Mouse (Mus musculus): ENCODE measurements at regions not wholly inside any gene's neighbourhood (a gene's known extent, or its start where the extent isn't known, plus 50 kb on each side); places are given as distances from the start of the nearest gene placed in this dataset.

DNA sequence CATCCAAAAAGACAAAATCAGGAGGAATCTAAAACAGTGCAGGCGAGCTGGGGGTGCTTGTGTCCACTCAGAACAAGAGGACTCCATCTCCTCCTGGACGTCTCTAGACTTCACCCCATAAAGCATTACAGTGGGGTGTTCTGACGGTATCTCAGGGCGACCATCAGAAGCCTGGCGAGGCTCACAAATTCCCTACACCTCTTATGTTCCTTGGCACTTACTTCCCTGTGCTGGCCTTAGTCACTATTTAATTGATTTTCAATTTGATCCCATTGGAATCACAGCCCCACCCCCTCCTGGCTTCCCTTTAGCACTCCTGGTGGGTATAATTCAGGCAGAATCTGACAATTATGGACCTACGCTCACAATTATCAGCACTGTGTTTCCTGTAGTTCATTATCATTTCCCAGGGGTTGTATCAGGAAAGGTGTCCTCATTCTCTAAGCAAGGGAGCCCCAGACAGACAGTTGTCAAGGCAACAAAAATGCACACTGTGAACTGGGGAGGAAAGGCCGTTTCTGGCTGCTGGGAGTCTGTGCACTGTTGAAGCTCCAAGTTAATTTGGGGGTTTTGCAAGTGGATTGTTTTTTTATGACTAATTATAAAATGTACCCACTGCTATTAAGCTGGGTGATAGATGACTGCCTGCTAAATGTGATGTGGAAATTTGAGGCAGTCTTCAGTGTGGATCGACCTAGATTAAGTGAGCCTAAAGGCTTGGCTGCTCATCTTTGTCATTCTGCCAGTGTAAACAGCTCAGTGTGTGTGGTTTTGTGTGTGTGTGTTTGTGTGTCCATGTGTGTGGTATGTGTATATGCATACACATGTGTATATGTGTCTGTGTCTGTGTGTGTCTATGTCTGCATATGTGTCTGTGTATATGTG is 115.6 kb upstream of the Kcnj15 start:
- TF ChIP-seq POLR2A (IDR thresholded peaks at IDR 0.05; ENCODE audit: insufficient read depth, low read length) (no peak), EP300 (IDR thresholded peaks at IDR 0.05; ENCODE audit: insufficient read depth, low read depth, low read length) (no peak), CTCF (IDR thresholded peaks at IDR 0.05; ENCODE audit: low read depth, low read length) (no peak)
- 0 out of 2 replicates have a peak, but pooled peaks cover 2% of the 10 kb centered on the region for H3K9me3 ChIP-seq (replicated peaks; ENCODE audit: control insufficient read depth, insufficient read depth, low read length, poor library complexity, severe bottlenecking)
- no peaks in the 10 kb centered on the region for H3K27me3 ChIP-seq (ENCODE audit: control insufficient read depth, insufficient read depth, low read length, poor library complexity, severe bottlenecking)
- no peak overlapping the region for H3K27ac ChIP-seq (ENCODE audit: insufficient read depth, low read length)
- H3K4me1 ChIP-seq (ENCODE audit: control insufficient read depth, insufficient read depth, low read length): no peaks in the 10 kb centered on the region
- no peak overlapping the region for H3K4me3 ChIP-seq (ENCODE audit: low read depth, low read length)
- H3K36me3 ChIP-seq (ENCODE audit: control insufficient read depth, insufficient read depth, low read length, poor library complexity, severe bottlenecking): no peaks in the 10 kb centered on the region
- no peak overlapping the region for H3K9ac ChIP-seq (ENCODE audit: low read depth, poor library complexity, severe bottlenecking)

DNA sequence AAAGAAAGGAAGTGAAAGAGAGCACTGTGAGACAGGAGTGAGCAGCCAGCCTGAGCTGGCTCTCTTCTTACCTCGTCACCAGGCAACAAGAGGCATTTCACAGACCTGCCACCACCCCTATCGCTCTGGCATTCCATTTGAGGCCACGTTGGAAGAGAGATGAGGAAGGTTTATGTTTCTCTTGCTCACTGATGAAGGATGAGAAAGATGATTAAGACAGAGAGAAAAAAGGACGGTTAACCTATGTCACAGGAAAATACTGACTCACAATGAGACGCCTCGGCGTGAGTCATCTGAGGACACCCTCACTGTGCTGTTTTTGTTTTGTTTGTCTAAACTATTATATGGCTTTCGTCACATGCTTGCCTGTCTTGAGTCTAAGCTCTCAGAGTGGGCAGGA is 106.9 kb upstream of the Kcnj15 start:
- Histone ChIP-seq H3K9me3 (replicated peaks; ENCODE audit: control insufficient read depth, insufficient read depth, low read length, poor library complexity, severe bottlenecking) (no peaks in the 10 kb centered on the region), H3K27ac (ENCODE audit: insufficient read depth, low read length) (no peak overlapping the region), H3K36me3 (ENCODE audit: control insufficient read depth, insufficient read depth, low read length, poor library complexity, severe bottlenecking) (no peaks in the 10 kb centered on the region), H3K9ac (ENCODE audit: low read depth, poor library complexity, severe bottlenecking) (no peak overlapping the region), H3K27me3 (ENCODE audit: control insufficient read depth, insufficient read depth, low read length, poor library complexity, severe bottlenecking) (no peaks in the 10 kb centered on the region), H3K4me1 (ENCODE audit: control insufficient read depth, insufficient read depth, low read length) (no peaks in the 10 kb centered on the region), H3K4me3 (ENCODE audit: low read depth, low read length) (no peak overlapping the region)
- no peak for TF ChIP-seq EP300 (IDR thresholded peaks at IDR 0.05; ENCODE audit: insufficient read depth, low read depth, low read length)
- TF ChIP-seq CTCF (IDR thresholded peaks at IDR 0.05; ENCODE audit: low read depth, low read length): no peak
- TF ChIP-seq POLR2A (IDR thresholded peaks at IDR 0.05; ENCODE audit: insufficient read depth, low read length): no peak

DNA sequence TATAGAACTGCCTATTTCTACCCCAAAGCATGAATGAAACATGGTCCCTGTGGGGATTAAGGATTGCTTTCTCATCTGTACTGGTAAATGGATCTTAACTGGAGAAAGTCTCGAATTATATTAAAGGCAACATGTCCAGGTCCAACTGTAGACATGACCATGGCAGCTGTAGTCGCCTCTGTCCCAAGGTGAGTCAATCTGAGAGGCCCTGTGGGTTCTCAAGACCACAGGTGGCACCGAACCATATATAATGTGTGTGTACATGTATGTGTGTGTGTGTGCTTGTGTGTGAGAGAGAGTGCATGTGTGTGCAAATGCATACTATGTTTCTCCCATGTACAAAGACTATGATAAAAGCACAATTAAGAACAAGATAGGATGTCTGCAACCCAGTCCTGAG is 105.9 kb upstream of the Kcnj15 start:
- H3K9ac ChIP-seq (ENCODE audit: low read depth, poor library complexity, severe bottlenecking): no peak overlapping the region
- H3K9me3 ChIP-seq (replicated peaks; ENCODE audit: control insufficient read depth, insufficient read depth, low read length, poor library complexity, severe bottlenecking): no peaks in the 10 kb centered on the region
- TF ChIP-seq CTCF (IDR thresholded peaks at IDR 0.05; ENCODE audit: low read depth, low read length): no peak
- TF ChIP-seq EP300 (IDR thresholded peaks at IDR 0.05; ENCODE audit: insufficient read depth, low read depth, low read length): no peak
- no peak for TF ChIP-seq POLR2A (IDR thresholded peaks at IDR 0.05; ENCODE audit: insufficient read depth, low read length)
- no peak overlapping the region for H3K27ac ChIP-seq (ENCODE audit: insufficient read depth, low read length)
- no peaks in the 10 kb centered on the region for H3K36me3 ChIP-seq (ENCODE audit: control insufficient read depth, insufficient read depth, low read length, poor library complexity, severe bottlenecking)
- H3K4me1 ChIP-seq (ENCODE audit: control insufficient read depth, insufficient read depth, low read length): no peaks in the 10 kb centered on the region
- H3K27me3 ChIP-seq (ENCODE audit: control insufficient read depth, insufficient read depth, low read length, poor library complexity, severe bottlenecking): no peaks in the 10 kb centered on the region
- H3K4me3 ChIP-seq (ENCODE audit: low read depth, low read length): no peak overlapping the region

DNA sequence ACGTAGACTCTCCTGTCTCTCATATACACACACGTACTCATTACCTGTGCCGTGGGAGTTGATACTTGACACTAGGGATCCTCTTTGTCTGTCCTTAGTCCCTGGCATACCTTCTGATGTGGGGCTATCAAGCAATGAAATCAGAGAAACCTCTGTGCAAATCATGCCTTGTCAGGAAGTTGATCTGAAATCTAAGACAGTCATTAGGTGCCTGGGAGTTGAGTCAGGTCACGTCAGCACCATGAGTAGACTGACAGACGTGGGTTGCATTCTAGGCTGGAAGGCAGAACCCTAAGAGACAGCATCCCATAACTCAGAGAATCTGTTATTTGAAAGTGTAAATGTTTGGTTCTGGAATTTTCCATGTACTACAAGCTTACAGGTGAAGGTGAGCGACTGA is 105.4 kb upstream of the Kcnj15 start:
- Histone ChIP-seq H3K4me1 (ENCODE audit: control insufficient read depth, insufficient read depth, low read length) (no peaks in the 10 kb centered on the region), H3K4me3 (ENCODE audit: low read depth, low read length) (no peak overlapping the region), H3K9ac (ENCODE audit: low read depth, poor library complexity, severe bottlenecking) (no peak overlapping the region), H3K27ac (ENCODE audit: insufficient read depth, low read length) (no peak overlapping the region), H3K36me3 (ENCODE audit: control insufficient read depth, insufficient read depth, low read length, poor library complexity, severe bottlenecking) (no peaks in the 10 kb centered on the region), H3K27me3 (ENCODE audit: control insufficient read depth, insufficient read depth, low read length, poor library complexity, severe bottlenecking) (no peaks in the 10 kb centered on the region), H3K9me3 (replicated peaks; ENCODE audit: control insufficient read depth, insufficient read depth, low read length, poor library complexity, severe bottlenecking) (no peaks in the 10 kb centered on the region)
- TF ChIP-seq CTCF (IDR thresholded peaks at IDR 0.05; ENCODE audit: low read depth, low read length): no peak
- TF ChIP-seq EP300 (IDR thresholded peaks at IDR 0.05; ENCODE audit: insufficient read depth, low read depth, low read length): no peak
- TF ChIP-seq POLR2A (IDR thresholded peaks at IDR 0.05; ENCODE audit: insufficient read depth, low read length): no peak

DNA sequence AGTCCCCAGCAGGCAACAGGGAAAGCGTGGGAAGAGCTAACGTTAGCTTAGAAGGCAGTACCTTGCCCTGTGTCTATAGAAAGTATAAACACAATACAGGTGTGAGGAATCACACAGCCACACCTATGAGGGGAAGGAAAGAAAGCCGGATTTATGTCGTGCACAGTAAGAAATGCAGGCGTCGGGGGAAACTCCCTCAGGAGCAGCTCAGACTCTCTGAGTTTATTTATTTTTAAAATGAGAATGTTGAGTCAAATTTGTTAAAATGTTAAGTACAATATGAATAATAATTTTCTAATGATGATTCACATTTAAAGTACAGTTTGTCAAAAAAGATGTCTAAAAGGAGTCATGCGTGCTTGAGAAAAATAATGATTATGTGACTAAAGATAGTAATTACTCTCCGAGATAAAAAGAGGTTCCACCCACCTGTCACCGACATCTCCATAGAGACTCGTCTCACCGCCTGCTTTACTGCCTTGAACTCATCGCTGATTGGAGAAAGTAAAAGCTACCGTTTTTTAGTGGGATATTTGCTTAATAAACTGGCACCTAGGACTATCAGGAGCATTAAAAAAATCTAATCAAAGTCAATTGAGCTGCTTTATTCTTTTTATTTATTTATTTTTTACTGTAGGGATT is 104.5 kb upstream of the Kcnj15 start:
- Histone ChIP-seq H3K4me3 (ENCODE audit: low read depth, low read length) (no peak overlapping the region), H3K27ac (ENCODE audit: insufficient read depth, low read length) (no peak overlapping the region), H3K4me1 (ENCODE audit: control insufficient read depth, insufficient read depth, low read length) (no peaks in the 10 kb centered on the region), H3K9me3 (replicated peaks; ENCODE audit: control insufficient read depth, insufficient read depth, low read length, poor library complexity, severe bottlenecking) (no peaks in the 10 kb centered on the region), H3K36me3 (ENCODE audit: control insufficient read depth, insufficient read depth, low read length, poor library complexity, severe bottlenecking) (no peaks in the 10 kb centered on the region), H3K27me3 (ENCODE audit: control insufficient read depth, insufficient read depth, low read length, poor library complexity, severe bottlenecking) (no peaks in the 10 kb centered on the region), H3K9ac (ENCODE audit: low read depth, poor library complexity, severe bottlenecking) (no peak overlapping the region)
- TF ChIP-seq EP300 (IDR thresholded peaks at IDR 0.05; ENCODE audit: insufficient read depth, low read depth, low read length) (no peak), CTCF (IDR thresholded peaks at IDR 0.05; ENCODE audit: low read depth, low read length) (no peak), POLR2A (IDR thresholded peaks at IDR 0.05; ENCODE audit: insufficient read depth, low read length) (no peak)

DNA sequence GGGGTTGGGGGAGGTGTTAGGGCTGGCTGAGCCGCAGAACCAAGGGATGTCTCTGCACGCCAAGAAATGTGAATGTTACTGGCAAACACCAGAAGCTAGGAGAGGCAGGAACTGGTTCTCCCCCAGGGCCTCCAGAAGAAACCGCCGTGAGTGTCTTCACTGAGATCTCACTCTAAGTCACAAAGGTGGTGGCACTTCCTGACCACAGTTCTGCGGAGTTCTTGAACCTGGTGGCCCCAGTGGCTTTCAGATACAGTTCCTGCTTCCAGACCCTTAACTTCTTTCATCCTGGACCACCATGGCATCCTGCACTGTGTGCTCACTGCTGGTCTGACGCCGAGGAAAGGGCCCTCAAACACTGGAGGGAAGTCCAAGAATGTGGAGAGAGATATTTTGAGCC is 89.0 kb upstream of the Kcnj15 start:
- Histone ChIP-seq H3K9ac (ENCODE audit: low read depth, poor library complexity, severe bottlenecking) (no peak overlapping the region), H3K36me3 (ENCODE audit: control insufficient read depth, insufficient read depth, low read length, poor library complexity, severe bottlenecking) (no peaks in the 10 kb centered on the region), H3K4me3 (ENCODE audit: low read depth, low read length) (no peak overlapping the region), H3K4me1 (ENCODE audit: control insufficient read depth, insufficient read depth, low read length) (no peaks in the 10 kb centered on the region), H3K27me3 (ENCODE audit: control insufficient read depth, insufficient read depth, low read length, poor library complexity, severe bottlenecking) (no peaks in the 10 kb centered on the region), H3K9me3 (replicated peaks; ENCODE audit: control insufficient read depth, insufficient read depth, low read length, poor library complexity, severe bottlenecking) (no peaks in the 10 kb centered on the region), H3K27ac (ENCODE audit: insufficient read depth, low read length) (no peak overlapping the region)
- TF ChIP-seq CTCF (IDR thresholded peaks at IDR 0.05; ENCODE audit: low read depth, low read length): no peak
- TF ChIP-seq POLR2A (IDR thresholded peaks at IDR 0.05; ENCODE audit: insufficient read depth, low read length): no peak
- no peak for TF ChIP-seq EP300 (IDR thresholded peaks at IDR 0.05; ENCODE audit: insufficient read depth, low read depth, low read length)
